Mouse (Mus musculus) intestine, embryonic 15.5 days (tissue): Measurements from ENCODE around the gene Rpia. TPM values are rescaled to one million over a fixed set of nuclear protein-coding genes. Genes with fewer than 3 reads are reported as not detected.

ENCODE experiments used
- ATAC-seq: fragments of 200-750 bp; cut with Nextera tagmentation; 2 replicates; pipeline ENCODE4 v1.8.0; 2017; ENCODE audit warnings: moderate TSS enrichment, moderate library complexity
- H3K27ac ChIP-seq: fragments of 300-500 bp; sonication (generic); 2 replicates; pipeline ENCODE4 v1.5.1; 2015; ENCODE audit warnings: mild to moderate bottlenecking, inconsistent platforms
- H3K27me3 ChIP-seq: fragments of 300-500 bp; sonication (generic); replicated peaks from 2 replicates; pipeline ENCODE4 v1.6.1; 2015; ENCODE audit warnings: inconsistent platforms
- H3K36me3 ChIP-seq: fragments of 300-500 bp; sonication (generic); 2 replicates; pipeline ENCODE4 v1.6.1; 2015; ENCODE audit warnings: inconsistent platforms
- H3K4me1 ChIP-seq: fragments of 300-500 bp; sonication (generic); replicated peaks from 2 replicates; pipeline ENCODE4 v1.6.1; 2015; ENCODE audit warnings: inconsistent platforms
- H3K4me2 ChIP-seq: fragments of 300-500 bp; sonication (generic); replicated peaks from 2 replicates; pipeline ENCODE4 v1.6.1; 2015; ENCODE audit warnings: mild to moderate bottlenecking, inconsistent platforms
- H3K4me3 ChIP-seq: fragments of 300-500 bp; sonication (generic); replicated peaks from 2 replicates; pipeline ENCODE4 v1.5.1; 2015; ENCODE audit warnings: inconsistent platforms
- H3K9ac ChIP-seq: fragments of 300-500 bp; sonication (generic); 2 replicates; pipeline ENCODE4 v1.6.1; 2015; ENCODE audit warnings: inconsistent platforms
- H3K9me3 ChIP-seq: fragments of 300-500 bp; sonication (generic); 2 replicates; pipeline ENCODE4 v1.6.1; 2016; ENCODE audit warnings: inconsistent platforms
- WGBS: fragments of 180-500 bp; shearing (Covaris S2); methylation state at CpG from one replicate; pipeline ENCODE4 v1.1.7; 2015; 5-methylcytosine and 5-hydroxymethylcytosine counted together
- polyA plus RNA-seq: library from polyadenylated mRNA; unstranded; fragments of >200 nt; fragmentation: Nextera tagmentation; extraction: Ambion mirVana; gene quantifications from 2 replicates; pipeline ENCODE4 v1.2.1, GENCODE M21; 2015

Gene Rpia
- polyA plus RNA-seq, 1 experiment from 2014 or later = 5.0 TPM

DNA sequence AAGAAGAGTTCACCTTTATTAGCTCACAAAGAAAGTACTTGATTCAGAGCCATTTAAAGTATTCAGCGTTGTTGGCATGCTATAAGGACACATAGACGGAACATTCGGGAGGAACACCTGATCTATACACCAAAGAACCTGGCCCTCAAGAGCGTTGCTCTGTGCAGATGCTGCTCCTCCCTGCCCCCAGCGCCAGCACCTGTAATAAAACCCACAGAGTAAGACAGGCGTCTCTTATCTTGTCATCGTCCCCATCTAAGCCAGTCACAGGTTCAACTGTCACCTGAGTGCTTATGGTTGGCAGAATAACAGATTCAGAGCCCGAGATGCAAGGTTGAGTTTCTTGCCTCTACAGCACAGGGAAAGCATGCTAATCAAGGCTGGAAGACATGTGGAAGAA, 23.4 kb upstream of the Rpia start:
- peaks cover 5% of the 10 kb centered on the region for H3K4me1 ChIP-seq
- no peaks in the 10 kb centered on the region for H3K36me3 ChIP-seq
- no peaks in the 10 kb centered on the region for H3K27me3 ChIP-seq
- no peaks in the 10 kb centered on the region for H3K9me3 ChIP-seq
- no peak for ATAC-seq
- H3K27ac ChIP-seq = no peak overlapping the region
- H3K9ac ChIP-seq = no peak overlapping the region
- H3K4me2 ChIP-seq = no peak overlapping the region
- 77% methylated on average over 8 of the region's 8 CpGs for WGBS
- no peak overlapping the region for H3K4me3 ChIP-seq

DNA sequence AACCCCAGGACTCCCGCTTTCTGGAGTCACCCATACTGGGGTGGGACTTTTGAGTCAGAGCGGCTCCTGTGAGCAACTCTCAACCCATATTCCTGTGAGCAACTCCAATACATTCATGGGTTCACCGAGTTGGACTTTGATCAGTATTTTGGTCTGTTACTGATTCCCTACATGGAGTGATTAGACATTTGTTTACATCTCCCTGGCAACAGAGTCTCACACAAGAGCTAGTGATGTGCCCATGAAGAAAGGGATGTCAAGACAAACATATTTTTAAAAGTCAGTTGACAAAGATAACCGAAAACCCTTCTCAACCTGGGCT, 22.6 kb upstream of the Rpia start:
- peak; percentile 52 for ATAC-seq
- Histone ChIP-seq H3K27me3 (no peaks in the 10 kb centered on the region), H3K4me1 (peaks cover 5% of the 10 kb centered on the region), H3K9me3 (no peaks in the 10 kb centered on the region), H3K9ac (no peak overlapping the region), H3K36me3 (no peaks in the 10 kb centered on the region), H3K27ac (peak overlapping the region; percentile 54; the same call in 1 of the 2 replicates), H3K4me3 (no peak overlapping the region), H3K4me2 (no peak overlapping the region)
- WGBS = 84% methylated on average over 4 of the region's 4 CpGs

DNA sequence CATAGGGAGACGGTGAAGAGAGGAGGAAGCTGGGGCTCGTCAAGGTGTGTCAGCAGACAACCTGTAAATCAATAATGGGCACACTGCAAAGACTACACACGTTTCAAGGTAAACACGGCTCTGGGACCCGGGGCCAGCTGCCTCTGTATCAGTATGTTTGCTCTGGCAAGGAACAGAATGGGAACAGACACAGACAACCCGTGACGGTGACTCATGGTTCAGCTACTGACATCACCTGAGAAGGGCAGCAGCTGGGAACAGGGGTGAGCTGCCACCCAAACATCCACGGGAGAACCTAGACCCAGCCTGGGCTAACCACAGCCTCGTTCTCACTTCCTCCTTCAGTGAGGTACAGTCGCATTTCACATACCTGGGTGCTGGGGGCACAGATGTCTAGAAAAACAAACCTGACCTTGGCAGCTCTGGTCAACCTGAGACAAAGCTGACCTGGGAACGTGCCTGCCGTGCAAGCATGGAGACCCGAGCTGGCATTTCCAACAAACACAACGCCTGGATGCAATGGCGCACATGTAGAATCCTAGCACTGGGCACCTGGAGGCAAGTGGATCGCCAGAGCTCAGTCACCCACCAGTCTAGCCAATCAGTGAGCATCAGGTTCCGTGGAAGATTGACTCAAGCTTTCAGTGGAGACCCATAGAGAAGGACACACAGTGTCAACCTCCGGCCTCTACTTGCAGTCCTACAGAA, 22.0 kb upstream of the Rpia start:
- 58% methylated on average over 18 of the region's 18 CpGs for WGBS
- Histone ChIP-seq H3K4me2 (0 out of 2 replicates have a peak overlapping the region, but pooled peaks have one; percentile 3), H3K27ac (peak overlapping the region; percentile 54), H3K4me3 (no peak overlapping the region), H3K27me3 (no peaks in the 10 kb centered on the region), H3K4me1 (peaks cover 5% of the 10 kb centered on the region), H3K36me3 (no peaks in the 10 kb centered on the region), H3K9ac (no peak overlapping the region), H3K9me3 (no peaks in the 10 kb centered on the region)
- peak; percentile 89 for ATAC-seq

DNA sequence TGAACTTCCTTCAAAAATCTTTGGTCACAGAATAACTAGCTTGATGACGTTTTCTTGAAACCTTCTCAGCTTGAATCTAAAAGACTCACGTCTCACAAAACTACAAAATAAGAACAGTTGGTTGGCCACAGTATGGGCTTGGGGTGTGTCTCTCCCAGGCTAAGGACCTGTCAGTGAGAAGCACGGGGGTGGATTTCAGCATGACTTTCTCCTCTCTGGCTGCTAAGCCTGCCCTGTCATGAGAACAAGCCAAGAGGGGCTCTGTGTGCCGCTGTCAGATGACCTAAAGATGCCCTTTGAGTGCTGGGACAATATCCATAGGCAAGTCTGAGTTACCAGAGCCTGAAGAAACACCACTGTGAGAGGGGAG, 20.5 kb upstream of the Rpia start:
- no peaks in the 10 kb centered on the region for H3K9me3 ChIP-seq
- no peaks in the 10 kb centered on the region for H3K27me3 ChIP-seq
- no peak for ATAC-seq
- H3K9ac ChIP-seq = no peak overlapping the region
- H3K4me2 ChIP-seq = no peak overlapping the region
- peaks cover 5% of the 10 kb centered on the region for H3K4me1 ChIP-seq
- no peaks in the 10 kb centered on the region for H3K36me3 ChIP-seq
- H3K4me3 ChIP-seq = no peak overlapping the region
- 0 out of 2 replicates have a peak overlapping the region, but pooled peaks have one; percentile 39 for H3K27ac ChIP-seq
- 32% methylated on average over 4 of the region's 4 CpGs for WGBS

DNA sequence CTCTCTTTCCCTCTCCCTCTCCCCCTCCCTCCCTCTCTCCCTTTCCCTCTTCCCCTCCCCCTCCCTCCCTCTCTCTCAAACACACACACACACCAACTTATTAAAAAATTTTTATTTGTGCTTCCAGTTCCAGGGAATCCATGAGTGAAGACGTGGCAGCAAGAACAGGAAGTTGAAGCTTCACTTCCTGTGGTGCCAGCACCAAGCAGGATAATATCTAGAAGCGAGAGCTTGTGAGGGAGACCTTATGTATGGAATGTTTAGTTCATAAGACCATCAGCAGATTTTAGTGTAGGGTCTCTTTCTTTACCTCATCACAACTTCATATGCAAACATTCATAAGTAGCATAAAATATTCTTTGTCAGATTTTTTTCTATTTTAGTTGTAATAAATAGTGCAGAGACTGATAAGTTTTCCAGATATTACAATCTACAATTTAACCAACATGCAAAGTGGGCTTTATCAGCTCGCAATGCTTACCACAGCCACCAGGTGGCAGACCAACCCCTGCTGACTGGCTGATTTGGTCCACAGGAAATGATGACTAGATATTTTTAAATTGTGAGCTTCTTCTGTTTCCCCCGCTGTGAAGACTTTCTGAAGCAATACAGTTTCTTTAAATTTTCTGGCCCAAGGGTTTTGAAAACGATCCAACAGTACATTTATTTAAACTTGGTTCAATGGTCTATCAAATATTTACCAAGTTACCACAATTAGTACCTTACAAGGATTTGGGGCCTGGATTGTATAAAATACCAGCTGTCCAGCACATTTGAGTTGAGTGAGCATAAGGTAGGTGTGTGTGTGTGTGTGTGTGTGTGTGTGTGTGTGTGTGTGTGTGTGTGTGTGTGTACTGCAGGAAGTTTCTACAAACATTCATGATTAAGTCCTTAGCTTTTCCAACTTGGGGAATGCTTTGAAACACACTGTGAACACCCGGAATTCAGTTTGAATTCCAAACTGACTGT, 19.8 kb upstream of the Rpia start:
- Histone ChIP-seq H3K9ac (no peak overlapping the region), H3K4me2 (no peak overlapping the region), H3K36me3 (no peaks in the 10 kb centered on the region), H3K4me3 (no peak overlapping the region), H3K27ac (no peak overlapping the region), H3K9me3 (no peaks in the 10 kb centered on the region), H3K4me1 (peaks cover 5% of the 10 kb centered on the region), H3K27me3 (no peaks in the 10 kb centered on the region)
- 14% methylated on average over 6 of the region's 6 CpGs for WGBS
- ATAC-seq = no peak

DNA sequence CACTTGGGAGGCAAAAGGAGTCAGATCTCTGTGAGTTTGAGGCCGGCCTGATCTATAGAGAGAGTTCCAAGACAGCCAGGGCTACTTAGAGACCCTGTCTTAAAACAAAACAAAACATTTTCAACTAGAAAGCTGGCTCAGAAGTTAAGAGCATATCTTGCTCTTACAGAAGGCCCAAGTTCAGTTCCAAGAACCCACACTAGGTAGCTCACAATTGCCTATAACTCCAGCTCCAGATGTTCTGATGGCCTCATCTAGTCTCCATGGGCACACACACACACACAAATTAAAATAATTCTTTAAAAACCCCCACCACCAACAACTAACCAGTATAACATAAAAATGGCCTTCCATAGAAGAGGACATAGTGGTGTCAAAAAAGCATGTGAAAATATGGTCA, 18.5 kb upstream of the Rpia start:
- Histone ChIP-seq H3K4me3 (no peak overlapping the region), H3K36me3 (no peaks in the 10 kb centered on the region), H3K4me2 (no peak overlapping the region), H3K9ac (no peak overlapping the region), H3K27me3 (no peaks in the 10 kb centered on the region), H3K9me3 (no peaks in the 10 kb centered on the region), H3K27ac (no peak overlapping the region), H3K4me1 (peaks cover 5% of the 10 kb centered on the region)
- no peak for ATAC-seq
- WGBS = 76% methylated on average over 1 of the region's 1 CpGs

DNA sequence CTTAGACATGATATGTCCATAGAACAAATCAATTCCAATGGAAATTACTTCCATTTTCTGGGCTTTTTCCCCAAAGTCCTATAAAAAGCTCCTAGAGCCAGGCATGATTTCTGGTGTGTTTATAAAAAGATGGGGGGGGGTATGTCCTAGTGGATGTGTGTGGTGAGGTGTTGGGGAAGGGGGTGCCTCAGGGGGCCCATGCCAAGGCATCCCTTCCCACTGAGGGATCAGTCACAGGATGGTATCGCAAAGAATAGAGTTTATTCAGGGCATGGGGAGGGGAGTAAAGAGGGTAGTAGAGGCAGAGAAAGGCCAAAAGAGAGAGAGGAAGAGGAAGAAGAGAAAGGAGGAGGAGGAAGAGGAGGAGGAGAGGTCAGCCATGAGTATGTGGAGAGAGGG, 14.5 kb upstream of the Rpia start:
- ATAC-seq = no peak
- H3K4me3 ChIP-seq = no peak overlapping the region
- no peaks in the 10 kb centered on the region for H3K36me3 ChIP-seq
- no peak overlapping the region for H3K27ac ChIP-seq
- no peak overlapping the region for H3K4me2 ChIP-seq
- no peaks in the 10 kb centered on the region for H3K9me3 ChIP-seq
- H3K4me1 ChIP-seq = no peaks in the 10 kb centered on the region
- H3K9ac ChIP-seq = no peak overlapping the region
- WGBS = 63% methylated on average over 1 of the region's 1 CpGs
- H3K27me3 ChIP-seq = no peaks in the 10 kb centered on the region

DNA sequence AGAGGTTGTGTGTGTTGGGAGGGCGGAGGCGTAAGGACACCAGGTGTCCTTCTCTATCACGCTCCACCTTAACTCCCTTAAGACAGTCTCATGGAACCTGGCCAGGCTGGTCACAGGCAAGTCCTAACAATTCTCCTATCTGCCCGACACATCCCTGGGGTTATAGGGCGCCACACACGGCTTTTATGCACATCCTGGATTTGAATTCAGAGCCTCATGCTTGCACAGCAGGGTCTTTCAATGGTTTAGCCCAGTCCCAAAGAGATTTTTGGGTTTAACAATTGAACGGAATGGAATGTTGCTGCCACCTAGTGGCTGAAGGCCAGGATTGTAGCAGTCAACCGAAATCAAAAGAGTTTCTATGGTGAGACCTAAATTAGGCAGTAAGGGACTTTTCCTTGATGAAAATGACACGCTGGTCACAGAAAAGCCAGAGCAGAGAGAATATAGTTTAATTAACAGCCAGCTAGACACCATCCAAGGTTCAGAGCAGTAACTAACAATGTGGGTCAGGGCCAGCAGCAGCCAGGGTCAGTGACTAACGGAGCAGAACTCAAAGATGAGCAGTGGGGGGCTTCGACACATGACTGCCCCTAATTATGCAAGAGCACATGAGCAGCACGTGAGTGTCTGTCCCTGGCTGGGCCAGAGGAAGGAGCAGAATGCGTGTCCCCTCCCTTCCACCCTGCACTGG, 13.9 kb upstream of the Rpia start:
- Histone ChIP-seq H3K4me1 (no peaks in the 10 kb centered on the region), H3K4me3 (peak overlapping the region; percentile 10; the same call in 1 of the 2 replicates), H3K27ac (no peak overlapping the region), H3K4me2 (peak overlapping the region; percentile 55), H3K27me3 (no peaks in the 10 kb centered on the region), H3K9me3 (no peaks in the 10 kb centered on the region), H3K9ac (peak overlapping the region; percentile 20; the same call in 1 of the 2 replicates), H3K36me3 (no peaks in the 10 kb centered on the region)
- peak; percentile 78 for ATAC-seq
- WGBS = 20% methylated on average over 13 of the region's 13 CpGs

DNA sequence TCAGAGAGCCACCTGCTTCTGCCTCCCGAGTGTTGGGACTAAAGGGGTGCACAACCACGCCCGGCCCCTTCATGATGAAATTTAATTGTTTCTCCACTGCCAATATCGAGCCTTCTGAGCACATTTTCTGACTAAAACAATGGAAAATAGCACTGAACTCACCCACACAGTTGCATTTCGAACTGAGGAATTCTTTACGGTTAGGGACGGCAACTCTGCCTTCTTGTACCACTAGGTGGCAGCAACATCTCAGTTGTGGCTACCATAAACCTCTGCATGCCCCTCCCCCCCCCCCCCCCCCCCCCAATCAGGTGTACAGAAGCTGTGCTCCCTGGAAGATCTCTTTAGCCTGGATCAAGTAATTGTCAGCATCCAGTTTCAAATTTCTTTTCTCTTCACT, 13.2 kb upstream of the Rpia start:
- Histone ChIP-seq H3K9ac (no peak overlapping the region), H3K4me3 (no peak overlapping the region), H3K4me2 (peak overlapping the region; percentile 55), H3K27me3 (no peaks in the 10 kb centered on the region), H3K27ac (no peak overlapping the region), H3K36me3 (no peaks in the 10 kb centered on the region), H3K9me3 (no peaks in the 10 kb centered on the region), H3K4me1 (no peaks in the 10 kb centered on the region)
- WGBS = 12% methylated on average over 7 of the region's 7 CpGs
- ATAC-seq = peak; percentile 74

DNA sequence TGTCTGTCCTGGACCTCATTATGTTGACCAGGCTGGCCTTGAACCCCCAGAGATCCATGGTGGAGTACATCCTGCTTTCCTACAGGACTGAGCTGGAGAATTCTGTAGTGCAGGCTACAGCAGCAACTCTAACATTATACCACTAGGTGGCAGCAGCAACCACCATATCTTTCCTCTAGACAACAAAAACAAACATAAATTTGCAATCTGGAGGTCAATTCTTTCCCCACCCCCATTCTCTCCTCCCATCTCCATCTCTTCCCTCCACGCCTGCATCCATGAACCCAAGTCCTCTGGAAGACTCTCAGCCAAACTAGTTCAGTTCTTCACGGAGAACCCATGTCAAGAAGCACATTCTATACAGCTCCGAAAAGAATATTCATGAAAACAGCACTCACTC, 12.6 kb upstream of the Rpia start:
- Histone ChIP-seq H3K9ac (no peak overlapping the region), H3K4me2 (no peak overlapping the region; the same call in 1 of the 2 replicates), H3K9me3 (no peaks in the 10 kb centered on the region), H3K27ac (no peak overlapping the region), H3K4me3 (no peak overlapping the region), H3K4me1 (no peaks in the 10 kb centered on the region), H3K36me3 (no peaks in the 10 kb centered on the region), H3K27me3 (no peaks in the 10 kb centered on the region)
- ATAC-seq = peak; percentile 29; the same call in 1 of the 2 replicates
- WGBS = 36% methylated on average over 3 of the region's 3 CpGs

DNA sequence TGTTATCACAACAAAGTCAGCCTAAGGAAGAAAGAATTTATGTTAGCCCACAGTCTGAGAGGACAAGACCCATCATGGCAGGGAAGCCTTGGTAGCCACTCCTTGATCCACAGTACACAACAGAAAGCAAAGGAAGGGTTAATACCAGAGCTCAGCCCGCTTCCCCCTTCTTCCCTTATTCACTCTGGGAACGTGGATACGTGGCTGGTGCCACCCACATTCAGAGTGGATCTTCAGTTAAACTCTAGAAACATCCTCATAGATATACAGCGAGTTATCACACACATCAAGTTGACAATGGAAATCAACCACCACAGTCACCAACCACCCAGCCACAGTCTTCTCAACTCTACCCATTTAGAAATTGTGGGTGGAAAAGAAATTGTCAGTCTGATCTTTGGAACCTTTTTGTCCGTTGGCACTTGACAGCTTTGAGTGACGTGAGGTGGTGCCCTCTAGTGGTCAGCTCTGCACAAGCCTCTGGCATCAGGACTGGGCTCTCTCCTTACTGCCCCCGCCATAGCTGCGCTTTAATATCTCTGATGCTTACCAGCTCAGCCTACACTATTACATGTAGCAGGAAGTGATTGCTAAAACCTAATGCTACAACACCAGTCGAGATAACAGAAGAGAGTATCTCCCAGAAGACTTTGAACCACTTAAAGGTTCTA, 5.7 kb upstream of the Rpia start:
- H3K4me1 ChIP-seq = 0 out of 2 replicates have a peak, but pooled peaks cover 4% of the 10 kb centered on the region
- no peak overlapping the region for H3K4me2 ChIP-seq
- H3K27ac ChIP-seq = no peak overlapping the region
- no peak overlapping the region for H3K4me3 ChIP-seq
- H3K9me3 ChIP-seq = no peaks in the 10 kb centered on the region
- ATAC-seq = peak; percentile 83
- no peak overlapping the region for H3K9ac ChIP-seq
- 18% methylated on average over 9 of the region's 9 CpGs for WGBS
- H3K36me3 ChIP-seq = no peaks in the 10 kb centered on the region
- no peaks in the 10 kb centered on the region for H3K27me3 ChIP-seq

DNA sequence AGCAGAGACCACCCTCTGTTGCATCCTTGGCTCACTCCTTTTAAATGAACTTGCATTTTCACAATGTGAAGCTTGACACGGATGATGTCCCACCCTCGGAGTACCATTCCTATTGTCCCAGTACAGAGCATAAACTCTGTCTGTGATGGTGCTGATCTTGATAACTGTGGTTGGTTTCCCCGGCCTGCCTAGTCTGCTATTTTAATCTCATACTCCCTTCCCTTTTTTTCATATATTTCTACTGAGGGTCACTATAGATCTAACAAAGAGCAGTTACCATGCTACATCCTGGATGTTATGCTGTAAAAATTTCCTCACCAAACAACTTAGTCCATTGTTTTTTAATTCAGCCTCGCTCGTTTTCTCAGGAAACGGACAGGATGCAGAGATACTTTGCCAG, 4.9 kb upstream of the Rpia start:
- Histone ChIP-seq H3K9ac (no peak overlapping the region), H3K4me3 (no peak overlapping the region), H3K9me3 (no peaks in the 10 kb centered on the region), H3K27me3 (no peaks in the 10 kb centered on the region), H3K4me1 (0 out of 2 replicates have a peak, but pooled peaks cover 5% of the 10 kb centered on the region), H3K27ac (no peak overlapping the region), H3K4me2 (no peak overlapping the region), H3K36me3 (no peaks in the 10 kb centered on the region)
- WGBS = 80% methylated on average over 6 of the region's 6 CpGs
- ATAC-seq = no peak
